ENCODE assay signal across 9 mouse cellular contexts in the genomic region with DNA sequence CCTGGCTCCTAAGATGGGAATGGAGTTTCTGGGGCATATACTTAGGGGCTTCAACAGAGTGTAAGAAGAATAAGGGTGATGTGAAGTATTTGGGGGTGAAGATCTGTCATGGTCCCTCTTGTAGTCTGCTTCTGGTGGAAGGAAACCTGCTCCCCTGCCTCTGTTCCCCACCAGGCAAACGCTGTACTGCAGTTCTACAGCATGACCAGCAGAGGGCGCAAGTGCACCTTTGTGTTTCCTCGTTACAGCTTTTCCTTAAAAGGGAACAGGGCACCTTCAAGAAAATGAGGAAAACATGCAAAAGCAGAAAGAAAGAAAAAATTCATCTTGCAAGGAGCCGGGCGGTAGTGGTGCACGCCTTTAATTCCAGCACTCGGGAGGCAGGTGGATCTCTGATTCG. TPM values are rescaled to one million over a fixed set of nuclear protein-coding genes. Genes with fewer than 3 reads are reported as not detected.
DNase-seq lines count a peak whose midpoint lies in the region; ATAC-seq and TF ChIP-seq lines count a peak whose summit lies in the region.
"Had no signal": no experiment of that assay in that cellular context is flagged by ENCODE, and none has a peak within 500 bp of the region (broad histone marks: within the 10 kb centered on the region; RNA-seq: fewer than 3 reads in every experiment).

No protein-coding gene starts in this region.

- peak; percentile 98 for TF ChIP-seq CTCF in heart, postnatal 0 days (IDR thresholded peaks at IDR 0.05; ENCODE audit: low read depth)
- peak; percentile 99 for TF ChIP-seq CTCF in midbrain, postnatal 0 days (IDR thresholded peaks at IDR 0.05)

- peak; percentile 55 for DNase-seq in heart, postnatal 0 days (ENCODE audit: low spot score)
- no peak for DNase-seq in heart, embryonic 10.5 days (ENCODE audit: low spot score)
- DNase-seq in ES-E14 (ENCODE audit: low read depth, low spot score) = peak; percentile 55
- peak; percentile 16 for DNase-seq in cerebellum, adult 11-12 months
- peak; percentile 81 for DNase-seq in forelimb bud, embryonic 11.5 days (ENCODE audit: low read depth, low spot score)
- DNase-seq in left cerebral cortex, postnatal 10 days (ENCODE audit: extremely low spot score in 1 of 2, low spot score in 2 of 2) = peak; percentile 59 to 68
- DNase-seq in midbrain, postnatal 0 days (ENCODE audit: low spot score) = peak; percentile 74
- DNase-seq in splenic B cell, adult 2 months (ENCODE audit: low read depth, low spot score) = peak; percentile 63

- intact Hi-C loops in left cerebral cortex, postnatal 10 days (cut with DNase I) = loop anchor here (5.0 to 10.0 kb wide), 3 partner anchors 218 to 516 kb away; no protein-coding TSS in a partner anchor

- H3K27ac ChIP-seq in heart, postnatal 0 days (ENCODE audit: low read depth) = no peak overlapping the region
- no peak overlapping the region for H3K27ac ChIP-seq in heart, embryonic 10.5 days
- H3K27ac ChIP-seq in ES-E14 (ENCODE audit: insufficient read depth, low read depth, low read length, poor library complexity, severe bottlenecking) = no peak overlapping the region
- H3K27ac ChIP-seq in midbrain, postnatal 0 days (ENCODE audit: low read depth, low read length) = no peak overlapping the region
- H3K27ac ChIP-seq: embryonic facial prominence, embryonic 12.5 days had no signal

- no peaks in the 10 kb centered on the region for H3K27me3 ChIP-seq in heart, postnatal 0 days (ENCODE audit: control insufficient read depth, insufficient read depth, low read length)
- peaks cover 30% of the 10 kb centered on the region for H3K27me3 ChIP-seq in heart, embryonic 10.5 days (ENCODE audit: insufficient read depth, poor library complexity, severe bottlenecking)
- H3K27me3 ChIP-seq in midbrain, postnatal 0 days (ENCODE audit: insufficient read depth, low read length) = no peaks in the 10 kb centered on the region
- no peaks in the 10 kb centered on the region for H3K27me3 ChIP-seq in splenic B cell, adult 2 months (ENCODE audit: control insufficient read depth, insufficient read depth, low read length, poor library complexity, severe bottlenecking)
- H3K27me3 ChIP-seq: embryonic facial prominence, embryonic 12.5 days had no signal

- H3K4me3 ChIP-seq in heart, postnatal 0 days (ENCODE audit: low read depth, low read length) = no peak overlapping the region
- no peak overlapping the region for H3K4me3 ChIP-seq in heart, embryonic 10.5 days
- H3K4me3 ChIP-seq in ES-E14 (ENCODE audit: insufficient read depth in 1 of 2, low read depth in 1 of 2, low read length in 2 of 2, poor library complexity in 1 of 2, severe bottlenecking in 1 of 2) = no peak overlapping the region
- H3K4me3 ChIP-seq in midbrain, postnatal 0 days (ENCODE audit: low read depth, low read length) = no peak overlapping the region
- H3K4me3 ChIP-seq: embryonic facial prominence, embryonic 12.5 days had no signal

- no peaks in the 10 kb centered on the region for H3K9me3 ChIP-seq in heart, postnatal 0 days (replicated peaks; ENCODE audit: control insufficient read depth, low read length)
- H3K9me3 ChIP-seq in heart, embryonic 10.5 days = no peaks in the 10 kb centered on the region
- no peaks in the 10 kb centered on the region for H3K9me3 ChIP-seq in ES-E14 (ENCODE audit: control insufficient read depth, insufficient read depth, low read depth, low read length)
- H3K9me3 ChIP-seq in midbrain, postnatal 0 days (ENCODE audit: low read length) = no peaks in the 10 kb centered on the region
- H3K9me3 ChIP-seq: embryonic facial prominence, embryonic 12.5 days had no signal

- in situ Hi-C loops in ES-E14 (cut with MboI; ENCODE audit: low sequenced_read_pairs in 2 of 2, unreplicated experiment in 2 of 2) = loop anchor here in 1 of 2 experiments (10.0 kb wide), 1 partner anchor 216 kb away; no protein-coding TSS in a partner anchor

- no peak overlapping the region for H3K9ac ChIP-seq in heart, postnatal 0 days (replicated peaks; ENCODE audit: low read depth, low read length)
- no peak overlapping the region for H3K9ac ChIP-seq in ES-E14 (ENCODE audit: insufficient read depth, low read depth, low read length, poor library complexity, severe bottlenecking)
- H3K9ac ChIP-seq in midbrain, postnatal 0 days (replicated peaks; ENCODE audit: low read length, poor library complexity, severe bottlenecking) = no peak overlapping the region
- H3K9ac ChIP-seq: embryonic facial prominence, embryonic 12.5 days had no signal

- H3K4me2 ChIP-seq in heart, postnatal 0 days (ENCODE audit: low read depth, low read length) = no peak overlapping the region
- H3K4me2 ChIP-seq in midbrain, postnatal 0 days (ENCODE audit: low read depth, low read length, poor library complexity, severe bottlenecking) = no peak overlapping the region
- H3K4me2 ChIP-seq: embryonic facial prominence, embryonic 12.5 days had no signal

- no peaks in the 10 kb centered on the region for H3K4me1 ChIP-seq in heart, postnatal 0 days (ENCODE audit: control insufficient read depth, insufficient read depth)
- 0 out of 2 replicates have a peak, but pooled peaks cover 3% of the 10 kb centered on the region for H3K4me1 ChIP-seq in heart, embryonic 10.5 days
- no peaks in the 10 kb centered on the region for H3K4me1 ChIP-seq in ES-E14 (ENCODE audit: control insufficient read depth in 2 of 2, insufficient read depth in 2 of 2, low read length in 2 of 2, poor library complexity in 1 of 2)
- no peaks in the 10 kb centered on the region for H3K4me1 ChIP-seq in midbrain, postnatal 0 days (ENCODE audit: insufficient read depth, low read length)

- no peaks in the 10 kb centered on the region for H3K36me3 ChIP-seq in heart, postnatal 0 days (replicated peaks; ENCODE audit: control insufficient read depth, insufficient read depth, low read length)
- H3K36me3 ChIP-seq in heart, embryonic 10.5 days = no peaks in the 10 kb centered on the region
- H3K36me3 ChIP-seq in ES-E14 (ENCODE audit: control insufficient read depth, insufficient read depth, low read length, poor library complexity, severe bottlenecking) = no peaks in the 10 kb centered on the region
- no peaks in the 10 kb centered on the region for H3K36me3 ChIP-seq in midbrain, postnatal 0 days (ENCODE audit: insufficient read depth, low read length)
- no peaks in the 10 kb centered on the region for H3K36me3 ChIP-seq in splenic B cell, adult 2 months (ENCODE audit: control insufficient read depth, insufficient read depth, low read length, poor library complexity, severe bottlenecking)
- H3K36me3 ChIP-seq: embryonic facial prominence, embryonic 12.5 days had no signal

- TF ChIP-seq EP300 in heart, postnatal 0 days (IDR thresholded peaks at IDR 0.05; ENCODE audit: low read depth) = no peak

- WGBS in heart, postnatal 0 days = 18% methylated on average over 8 of the region's 8 CpGs
- WGBS in heart, embryonic 10.5 days = 21% methylated on average over 8 of the region's 8 CpGs
- WGBS in midbrain, postnatal 0 days = 17% methylated on average over 8 of the region's 8 CpGs

- ATAC-seq in heart, postnatal 0 days (ENCODE audit: insufficient read depth, low read depth) = no peak
- ATAC-seq in midbrain, postnatal 0 days (ENCODE audit: low FRiP score) = peak; percentile 41; the same call in 1 of the 2 replicates

TF ChIP-seq in ES-E14, 5 proteins besides CTCF, POLR2A, EP300 and RAD21:
- TF ChIP-seq ZC3H11A (IDR thresholded peaks at IDR 0.05; ENCODE audit: borderline replicate concordance, low read depth, low read length) (peak; percentile 82; the same call in 1 of the 2 replicates), MAFK (IDR thresholded peaks at IDR 0.05; ENCODE audit: insufficient read depth, low read depth, low read length) (no peak), HCFC1 (IDR thresholded peaks at IDR 0.05; ENCODE audit: borderline replicate concordance, insufficient read depth, low read length) (no peak), ZNF384 (IDR thresholded peaks at IDR 0.05; ENCODE audit: low read depth, low read length) (no peak)

RNA-seq across cellular contexts. Expression of a gene that starts 25.5 kb away (rescaled TPM):
- total RNA-seq in heart, postnatal 0 days (2014; rRNA removed; ENCODE audit: low replicate concordance) = 3.5 and 4.3 TPM in 2 replicates
- 2.6 and 3.6 TPM in 2 replicates for polyA plus RNA-seq in heart, postnatal 0 days (2015; fragmentation: Nextera tagmentation; extraction: Ambion mirVana)
- polyA plus RNA-seq in heart, embryonic 10.5 days (2016; fragmentation: Nextera tagmentation; extraction: Ambion mirVana) = 4.2 and 4.6 TPM in 2 replicates
- total RNA-seq in ES-E14 (2012; rRNA removed) = 0.16 and 0.27 TPM in 2 replicates
- 1 to 10 TPM; 1.6 to 1.9 TPM for total RNA-seq in left cerebral cortex, postnatal 10 days (2021)
- total RNA-seq in midbrain, postnatal 0 days (2014; rRNA removed) = 1.8 and 1.9 TPM in 2 replicates
- polyA plus RNA-seq in midbrain, postnatal 0 days (2015; fragmentation: Nextera tagmentation; extraction: Ambion mirVana) = 2.5 and 2.6 TPM in 2 replicates

RNA-seq across cellular contexts. Expression of a gene that starts 36.0 kb away (rescaled TPM):
- 14.9 and 22.4 TPM in 2 replicates for total RNA-seq in heart, postnatal 0 days (2014; rRNA removed; ENCODE audit: low replicate concordance)
- 14.4 and 15.7 TPM in 2 replicates for polyA plus RNA-seq in heart, postnatal 0 days (2015; fragmentation: Nextera tagmentation; extraction: Ambion mirVana)
- 31.7 and 42.2 TPM in 2 replicates for polyA plus RNA-seq in heart, embryonic 10.5 days (2016; fragmentation: Nextera tagmentation; extraction: Ambion mirVana)
- total RNA-seq in ES-E14 (2012; rRNA removed) = 19.5 and 22.0 TPM in 2 replicates
- 10 to 100 TPM; 21.7 to 22.8 TPM for total RNA-seq in left cerebral cortex, postnatal 10 days (2021)
- 37.1 and 54.9 TPM in 2 replicates for total RNA-seq in midbrain, postnatal 0 days (2014; rRNA removed)
- polyA plus RNA-seq in midbrain, postnatal 0 days (2015; fragmentation: Nextera tagmentation; extraction: Ambion mirVana) = 37.0 and 40.3 TPM in 2 replicates

RNA-seq across cellular contexts. Expression of a gene that starts 56.1 kb away (rescaled TPM):
- 0.04 TPM in 1 of 2 replicates, not detected in the other for total RNA-seq in heart, postnatal 0 days (2014; rRNA removed; ENCODE audit: low replicate concordance)
- polyA plus RNA-seq in heart, postnatal 0 days (2015; fragmentation: Nextera tagmentation; extraction: Ambion mirVana) = 0.14 and 0.16 TPM in 2 replicates
- 0.14 and 0.53 TPM in 2 replicates for polyA plus RNA-seq in heart, embryonic 10.5 days (2016; fragmentation: Nextera tagmentation; extraction: Ambion mirVana)
- 0.11 and 0.22 TPM in 2 replicates for total RNA-seq in ES-E14 (2012; rRNA removed)
- total RNA-seq in left cerebral cortex, postnatal 10 days (2021) = 10 to 100 TPM; 18.7 to 19.9 TPM
- 25.5 and 32.1 TPM in 2 replicates for total RNA-seq in midbrain, postnatal 0 days (2014; rRNA removed)
- 17.4 and 20.3 TPM in 2 replicates for polyA plus RNA-seq in midbrain, postnatal 0 days (2015; fragmentation: Nextera tagmentation; extraction: Ambion mirVana)

Comparison
In these comparisons a context has a peak if more than half of its experiments do, and no peak if none do; other contexts are left out.
1. RNA of a gene that starts 56.1 kb away (total RNA-seq): 25.5 to 32.1 TPM in midbrain, postnatal 0 days and 18.7 to 19.9 TPM in left cerebral cortex, postnatal 10 days; 0.11 to 0.22 TPM in ES-E14 and 0.04 TPM in heart, postnatal 0 days; every median in the first group is over 10 times any median in the second.